Mouse (Mus musculus) mouse embryonic stem cell (cell line): ENCODE data around the gene Bglap.

Experiments
- in situ Hi-C, 2 experiments: fragments of 300-500 bp; cut with MboI; formaldehyde crosslinking; loops; 1 replicate in 1 of 2; 3 replicates in 1 of 2; pipeline ENCODE4 v1.14.3; 2019 to 2020; ENCODE audit warnings: low sequenced_read_pairs in 2 of 2, low pct_unique_long_range_greater_than_20kb in 1 of 2, mixed read lengths in 1 of 2; ENCODE audit not compliant: unreplicated experiment in 1 of 2

The Bglap gene

GRCm38 (mm10) chr3:88361612-88362313 lies 22.5 kb downstream of the Bglap start:
- in situ Hi-C loops = no loop called here

GRCm38 (mm10) chr3:88361096-88361495 lies 23.2 kb downstream of the Bglap start:
- in situ Hi-C loops = no loop called here

GRCm38 (mm10) chr3:88359989-88360388 lies 24.3 kb downstream of the Bglap start:
- in situ Hi-C loops = no loop called here

- in situ Hi-C loops = no loop called here
Measured at GRCm38 (mm10) chr3:88359584-88359983, 24.7 kb downstream of the Bglap start.

- in situ Hi-C loops = loop anchor here (5.0 kb wide), 1 partner anchor 42 kb away; no protein-coding TSS in a partner anchor
Measured at GRCm38 (mm10) chr3:88354396-88355165, 29.7 kb downstream of the Bglap start.

GRCm38 (mm10) chr3:88352907-88353306 lies 31.4 kb downstream of the Bglap start:
- in situ Hi-C loops = loop anchor here (5.0 kb wide), 1 partner anchor 41 kb away; no protein-coding TSS in a partner anchor

- in situ Hi-C loops = loop anchor here (5.0 kb wide), 1 partner anchor 38 kb away; no protein-coding TSS in a partner anchor
Measured at GRCm38 (mm10) chr3:88350732-88351131, 33.5 kb downstream of the Bglap start.

- in situ Hi-C loops = no loop called here
Measured at GRCm38 (mm10) chr3:88339006-88339405, 45.3 kb downstream of the Bglap start.

GRCm38 (mm10) chr3:88338316-88338715 lies 45.9 kb downstream of the Bglap start:
- in situ Hi-C loops = no loop called here

- in situ Hi-C loops = no loop called here
Measured at GRCm38 (mm10) chr3:88337367-88338020, 46.8 kb downstream of the Bglap start.

- in situ Hi-C loops = no loop called here
Measured at GRCm38 (mm10) chr3:88336058-88337013, 47.9 kb downstream of the Bglap start, which contains the start of the genes Tmem79 and Smg5. Gene Tmem79 (minus strand): TSS chr3:88336148. Gene Smg5 (plus strand): TSS chr3:88336260.

GRCm38 (mm10) chr3:88335436-88336053 lies 48.7 kb downstream of the Bglap start:
- in situ Hi-C loops = no loop called here

- in situ Hi-C loops = no loop called here
Measured at GRCm38 (mm10) chr3:88334902-88335435, 49.3 kb downstream of the Bglap start.

GRCm38 (mm10) chr3:88334029-88334658 lies 50.1 kb downstream of the Bglap start:
- in situ Hi-C loops = no loop called here
